Mouse (Mus musculus) stomach, embryonic 15.5 days (tissue): ENCODE measurements around the gene Syt5. TPM values are rescaled to one million over a fixed set of nuclear protein-coding genes. Genes with fewer than 3 reads are reported as not detected.
A peak's percentile ranks its signal among the peaks of the same experiment; 100 is the strongest.
"Not testable (repeated sequence)": the region's sequence is repeated elsewhere in the genome, so short reads cannot be mapped to it uniquely, and the experiment has no call there.

Experiments used
- ATAC-seq: fragments of 200-750 bp; cut with Nextera tagmentation; 2 replicates; pipeline ENCODE4 v1.8.0; 2017; ENCODE audit warnings: low read depth, moderate number of reproducible peaks, moderate TSS enrichment; ENCODE audit not compliant: insufficient read depth, low FRiP score
- H3K27ac ChIP-seq: fragments of 300-500 bp; sonication (generic); 2 replicates; pipeline ENCODE4 v1.5.1; 2015; ENCODE audit warnings: mild to moderate bottlenecking, inconsistent platforms
- H3K27me3 ChIP-seq: fragments of 300-500 bp; sonication (generic); replicated peaks from 2 replicates; pipeline ENCODE4 v1.6.1; 2015; ENCODE audit warnings: inconsistent platforms
- H3K36me3 ChIP-seq: fragments of 300-500 bp; sonication (generic); 2 replicates; pipeline ENCODE4 v1.6.1; 2015; ENCODE audit warnings: inconsistent platforms
- H3K4me1 ChIP-seq: fragments of 300-500 bp; sonication (generic); 2 replicates; pipeline ENCODE4 v1.6.1; 2015; ENCODE audit warnings: inconsistent platforms
- H3K4me2 ChIP-seq: fragments of 300-500 bp; sonication (generic); 2 replicates; pipeline ENCODE4 v1.6.1; 2015; ENCODE audit warnings: mild to moderate bottlenecking, inconsistent platforms
- H3K4me3 ChIP-seq: fragments of 300-500 bp; sonication (generic); replicated peaks from 2 replicates; pipeline ENCODE4 v1.5.1; 2015; ENCODE audit warnings: inconsistent platforms
- H3K9ac ChIP-seq: fragments of 300-500 bp; sonication (generic); 2 replicates; pipeline ENCODE4 v1.6.1; 2015; ENCODE audit warnings: inconsistent platforms
- H3K9me3 ChIP-seq: fragments of 300-500 bp; sonication (generic); 2 replicates; pipeline ENCODE4 v1.6.1; 2016; ENCODE audit warnings: inconsistent platforms
- WGBS: fragments of 180-500 bp; shearing (Covaris S2); methylation state at CpG from one replicate; pipeline ENCODE4 v1.1.7; 2015; 5-methylcytosine and 5-hydroxymethylcytosine counted together
- polyA plus RNA-seq: library from polyadenylated mRNA; unstranded; fragments of >200 nt; fragmentation: Nextera tagmentation; extraction: Ambion mirVana; gene quantifications from 2 replicates; pipeline ENCODE4 v1.2.1, GENCODE M21; 2015

The Syt5 gene
- 7.4 and 7.9 TPM in 2 replicates for polyA plus RNA-seq

- ATAC-seq: peak; percentile 59; the same call in 1 of the 2 replicates
- no peaks in the 10 kb centered on the region for H3K9me3 ChIP-seq
- no peaks in the 10 kb centered on the region for H3K36me3 ChIP-seq
- 0 out of 2 replicates have a peak, but pooled peaks cover 4% of the 10 kb centered on the region for H3K27me3 ChIP-seq
- no peak within 1 kb of the TSS for H3K9ac ChIP-seq
- H3K4me3 ChIP-seq: peak within 1 kb of the TSS; percentile 32
- no peak within 1 kb of the TSS for H3K27ac ChIP-seq
- WGBS: 4% methylated on average over 32 of the region's 33 CpGs
- H3K4me2 ChIP-seq: peak within 1 kb of the TSS; percentile 79
- H3K4me1 ChIP-seq: peaks cover 5% of the 10 kb centered on the region; the same call in 1 of the 2 replicates
Observed at GRCm38 (mm10) chr7:4547221-4547641, at the start of gene Syt5. TSS of gene Syt5 (minus strand) at chr7:4547541.

- H3K4me2 ChIP-seq, H3K36me3 ChIP-seq, H3K9ac ChIP-seq, H3K4me1 ChIP-seq, ATAC-seq, H3K27ac ChIP-seq, H3K27me3 ChIP-seq, H3K4me3 ChIP-seq, H3K9me3 ChIP-seq: not testable (repeated sequence)
- WGBS: 73% methylated on average over 4 of the region's 4 CpGs
Observed at GRCm38 (mm10) chr7:4597046-4597445, 49.7 kb upstream of the Syt5 start.

DNA sequence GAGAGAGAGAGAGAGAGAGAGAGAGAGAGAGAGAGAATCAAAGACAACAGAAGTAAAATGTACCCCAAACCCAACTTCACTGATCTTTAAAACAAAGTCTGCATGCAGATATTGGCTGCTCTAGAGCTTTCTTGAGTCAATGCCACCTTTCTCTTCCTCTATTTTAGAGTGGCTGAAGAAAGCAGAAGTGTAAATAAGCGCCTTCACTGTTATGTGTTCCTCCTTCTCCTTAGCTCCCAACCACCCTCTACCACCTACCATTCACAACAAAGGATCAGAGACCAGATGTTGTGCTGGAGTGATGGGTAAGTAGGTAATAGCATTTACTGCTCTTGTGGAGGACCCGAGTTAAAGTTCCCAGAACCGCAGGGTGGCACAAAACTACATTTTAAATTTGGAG is 34.1 kb upstream of the Syt5 start:
- not testable (repeated sequence) for H3K9ac ChIP-seq, H3K9me3 ChIP-seq, H3K27me3 ChIP-seq, H3K4me1 ChIP-seq, ATAC-seq, H3K36me3 ChIP-seq, H3K27ac ChIP-seq, H3K4me2 ChIP-seq, H3K4me3 ChIP-seq
- 81% methylated on average over 3 of the region's 3 CpGs for WGBS

DNA sequence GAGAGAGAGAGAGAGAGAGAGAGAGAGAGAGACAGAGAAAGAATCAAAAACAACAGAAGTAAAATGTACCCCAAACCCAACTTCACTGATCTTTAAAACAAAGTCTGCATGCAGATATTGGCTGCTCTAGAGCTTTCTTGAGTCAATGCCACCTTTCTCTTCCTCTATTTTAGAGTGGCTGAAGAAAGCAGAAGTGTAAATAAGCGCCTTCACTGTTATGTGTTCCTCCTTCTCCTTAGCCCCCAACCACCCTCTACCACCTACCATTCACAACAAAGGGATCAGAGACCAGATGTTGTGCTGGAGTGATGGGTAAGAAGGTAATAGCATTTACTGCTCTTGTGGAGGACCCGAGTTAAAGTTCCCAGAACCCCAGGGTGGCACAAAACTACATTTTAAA is 25.0 kb upstream of the Syt5 start:
- H3K4me1 ChIP-seq, H3K27ac ChIP-seq, ATAC-seq, H3K9ac ChIP-seq, H3K4me3 ChIP-seq, H3K27me3 ChIP-seq, H3K4me2 ChIP-seq, H3K9me3 ChIP-seq, H3K36me3 ChIP-seq: not testable (repeated sequence)
- WGBS: 82% methylated on average over 2 of the region's 2 CpGs

DNA sequence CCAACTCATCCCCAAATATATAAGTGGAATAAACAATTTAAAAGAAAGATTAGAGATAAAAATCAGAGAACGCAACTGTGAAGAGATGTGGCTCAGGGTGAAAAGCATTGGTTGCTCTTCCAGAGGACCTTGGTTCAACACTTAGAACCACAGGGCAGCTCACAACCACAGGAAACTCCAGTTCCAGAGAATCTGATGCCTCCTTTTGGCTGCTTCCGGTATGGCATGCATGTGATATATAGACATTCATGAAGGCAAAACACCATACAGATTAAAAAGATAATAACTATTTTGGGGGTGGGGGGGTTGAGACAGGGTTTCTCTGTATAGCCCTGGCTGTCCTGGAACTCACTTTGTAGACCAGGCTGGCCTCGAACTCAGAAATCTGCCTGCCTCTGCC is 15.3 kb upstream of the Syt5 start:
- Histone ChIP-seq H3K4me2 (no peak overlapping the region), H3K27me3 (no peaks in the 10 kb centered on the region), H3K4me1 (no peaks in the 10 kb centered on the region), H3K27ac (no peak overlapping the region), H3K9ac (no peak overlapping the region), H3K4me3 (no peak overlapping the region), H3K36me3 (no peaks in the 10 kb centered on the region), H3K9me3 (no peaks in the 10 kb centered on the region)
- ATAC-seq: no peak
- WGBS: 93% methylated on average over 3 of the region's 3 CpGs

DNA sequence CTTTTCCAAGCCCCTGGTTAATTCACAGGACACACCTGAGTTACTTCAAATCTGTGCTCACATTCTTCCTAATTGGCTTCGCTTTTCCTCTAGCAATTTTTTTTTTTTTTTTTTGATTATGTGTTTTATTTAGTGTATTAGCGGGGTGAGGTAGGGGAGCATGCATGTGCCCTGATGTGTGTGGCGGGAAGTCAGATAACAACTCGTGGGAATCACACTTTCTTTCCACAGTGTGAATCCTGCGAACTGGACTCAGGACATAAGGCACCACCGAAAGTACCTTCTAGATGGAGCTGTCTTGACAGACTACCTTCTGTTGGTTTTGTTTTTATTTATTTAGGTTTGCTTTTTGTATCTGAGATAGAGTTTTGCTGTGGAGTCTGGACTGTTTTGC is 9.8 kb upstream of the Syt5 start:
- Histone ChIP-seq H3K4me1 (no peaks in the 10 kb centered on the region), H3K27ac (no peak overlapping the region), H3K27me3 (no peaks in the 10 kb centered on the region), H3K36me3 (no peaks in the 10 kb centered on the region), H3K9ac (no peak overlapping the region), H3K4me2 (no peak overlapping the region), H3K4me3 (no peak overlapping the region), H3K9me3 (no peaks in the 10 kb centered on the region)
- no peak for ATAC-seq
- 64% methylated on average over 6 of the region's 6 CpGs for WGBS

GRCm38 (mm10) chr7:4556256-4557166 is 9.2 kb upstream of the Syt5 start:
- no peak overlapping the region for H3K9ac ChIP-seq
- no peak overlapping the region for H3K4me2 ChIP-seq

DNA sequence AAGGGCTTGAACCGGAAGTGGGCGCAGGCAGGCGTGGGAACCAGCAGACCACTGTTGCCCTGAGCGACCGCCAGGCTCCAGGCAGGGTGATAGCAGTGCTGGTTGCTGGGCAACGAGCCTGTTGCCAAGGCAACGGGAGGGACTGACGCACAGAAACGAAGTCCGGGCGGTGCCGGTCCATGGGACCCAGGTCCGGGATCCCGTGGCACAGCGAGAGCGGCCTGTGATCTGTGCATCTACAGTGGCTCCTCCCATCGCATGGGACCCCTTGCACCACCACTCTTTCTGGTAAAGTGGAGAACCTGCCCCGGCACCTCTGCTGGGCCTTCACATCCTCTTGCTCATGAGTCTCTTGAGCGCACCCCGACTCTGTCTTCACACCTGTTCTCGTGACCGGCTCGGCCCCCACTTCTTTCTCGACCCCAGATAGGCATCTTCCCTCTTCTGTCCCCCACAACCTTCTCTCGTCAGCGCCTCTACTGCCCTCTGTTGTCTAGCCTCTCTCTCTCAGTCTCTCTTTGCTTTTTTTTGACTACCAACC is 680 bp downstream of the Syt5 start:
- no peaks in the 10 kb centered on the region for H3K36me3 ChIP-seq
- peak overlapping the region; percentile 79 for H3K4me2 ChIP-seq
- H3K27me3 ChIP-seq: 0 out of 2 replicates have a peak, but pooled peaks cover 4% of the 10 kb centered on the region
- peak overlapping the region; percentile 32 for H3K4me3 ChIP-seq
- H3K4me1 ChIP-seq: peaks cover 5% of the 10 kb centered on the region; the same call in 1 of the 2 replicates
- H3K27ac ChIP-seq: no peak overlapping the region
- WGBS: 3% methylated on average over 26 of the region's 26 CpGs
- no peak overlapping the region for H3K9ac ChIP-seq
- ATAC-seq: peak; percentile 63; the same call in 1 of the 2 replicates
- no peaks in the 10 kb centered on the region for H3K9me3 ChIP-seq

More at GRCm38 (mm10) chr7:4556256-4557166, 9.2 kb upstream of the Syt5 start:
- Histone ChIP-seq H3K27me3 (no peaks in the 10 kb centered on the region), H3K4me3 (no peak overlapping the region), H3K27ac (no peak overlapping the region), H3K4me1 (no peaks in the 10 kb centered on the region), H3K9me3 (no peaks in the 10 kb centered on the region), H3K36me3 (no peaks in the 10 kb centered on the region)
- WGBS: 21% methylated on average over 15 of the region's 15 CpGs
- peak; percentile 85 for ATAC-seq

DNA sequence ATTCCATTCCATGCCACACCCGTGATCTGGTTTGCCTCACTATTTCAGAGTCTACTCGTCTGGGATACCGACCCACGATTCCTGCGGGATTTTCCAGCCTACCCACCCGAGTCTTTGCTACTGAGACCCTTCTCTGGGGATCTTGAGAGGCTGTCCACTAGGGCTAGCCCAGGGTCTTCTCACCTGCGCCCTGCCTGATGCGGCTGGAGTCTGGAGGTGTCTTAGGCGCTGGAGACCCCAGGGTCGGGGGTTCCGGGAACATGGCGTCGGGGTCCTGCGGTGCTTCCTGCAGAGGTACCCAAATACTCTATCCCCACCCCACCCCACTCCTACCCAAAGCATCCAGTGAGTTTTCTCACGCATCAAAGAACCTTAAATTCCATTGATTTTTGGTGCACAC is 1.3 kb downstream of the Syt5 start:
- Histone ChIP-seq H3K4me3 (no peak overlapping the region), H3K27ac (no peak overlapping the region), H3K9ac (no peak overlapping the region), H3K27me3 (0 out of 2 replicates have a peak, but pooled peaks cover 4% of the 10 kb centered on the region), H3K9me3 (no peaks in the 10 kb centered on the region), H3K4me2 (peak overlapping the region; percentile 79; the same call in 1 of the 2 replicates), H3K36me3 (no peaks in the 10 kb centered on the region), H3K4me1 (peaks cover 5% of the 10 kb centered on the region; the same call in 1 of the 2 replicates)
- ATAC-seq: no peak
- WGBS: 71% methylated on average over 15 of the region's 15 CpGs

- Histone ChIP-seq H3K36me3 (no peaks in the 10 kb centered on the region), H3K4me2 (no peak overlapping the region), H3K27ac (no peak overlapping the region), H3K27me3 (0 out of 2 replicates have a peak, but pooled peaks cover 4% of the 10 kb centered on the region), H3K9ac (no peak overlapping the region), H3K4me1 (0 out of 2 replicates have a peak, but pooled peaks cover under 1% of the 10 kb centered on the region), H3K9me3 (no peaks in the 10 kb centered on the region), H3K4me3 (no peak overlapping the region)
- 35% methylated on average over 17 of the region's 17 CpGs for WGBS
- ATAC-seq: no peak
Observed at GRCm38 (mm10) chr7:4542013-4542412, 5.3 kb downstream of the Syt5 start.

GRCm38 (mm10) chr7:4541344-4541743 is 6.0 kb downstream of the Syt5 start:
- ATAC-seq: no peak
- no peaks in the 10 kb centered on the region for H3K4me1 ChIP-seq
- 66% methylated on average over 5 of the region's 5 CpGs for WGBS

GRCm38 (mm10) chr7:4539019-4539418 is 8.3 kb downstream of the Syt5 start:
- no peak overlapping the region for H3K4me2 ChIP-seq
- no peak overlapping the region for H3K27ac ChIP-seq
- 79% methylated on average over 2 of the region's 2 CpGs for WGBS
- no peaks in the 10 kb centered on the region for H3K4me1 ChIP-seq
- no peaks in the 10 kb centered on the region for H3K27me3 ChIP-seq
- no peaks in the 10 kb centered on the region for H3K36me3 ChIP-seq
- no peak overlapping the region for H3K9ac ChIP-seq
- no peak overlapping the region for H3K4me3 ChIP-seq
- no peaks in the 10 kb centered on the region for H3K9me3 ChIP-seq
- no peak for ATAC-seq

More at GRCm38 (mm10) chr7:4541344-4541743, 6.0 kb downstream of the Syt5 start:
- no peak overlapping the region for H3K27ac ChIP-seq
- no peak overlapping the region for H3K4me3 ChIP-seq
- H3K27me3 ChIP-seq: 0 out of 2 replicates have a peak, but pooled peaks cover under 1% of the 10 kb centered on the region
- H3K9ac ChIP-seq: no peak overlapping the region
- H3K9me3 ChIP-seq: no peaks in the 10 kb centered on the region
- no peaks in the 10 kb centered on the region for H3K36me3 ChIP-seq
- H3K4me2 ChIP-seq: no peak overlapping the region
